8 mouse cellular contexts compared by ENCODE assay signal in genomic region chr11:62458780-62459179, GRCm38 (mm10). TPM values are rescaled to one million over a fixed set of nuclear protein-coding genes. Genes with fewer than 3 reads are reported as not detected.
DNase-seq lines count a peak whose midpoint lies in the region; ATAC-seq and TF ChIP-seq lines count a peak whose summit lies in the region.

No protein-coding gene starts in this region.

- H3K27me3 ChIP-seq in CH12.LX (replicated peaks), result no peaks in the 10 kb centered on the region
- no peaks in the 10 kb centered on the region for H3K27me3 ChIP-seq in forebrain, embryonic 13.5 days
- no peaks in the 10 kb centered on the region for H3K27me3 ChIP-seq in liver, embryonic 14.5 days (ENCODE audit: control insufficient read depth, insufficient read depth, low read length)

- H3K4me2 ChIP-seq in CH12.LX (ENCODE audit: insufficient read depth, low read depth, poor library complexity, severe bottlenecking), result peak overlapping the region; percentile 94
- H3K4me2 ChIP-seq in forebrain, embryonic 13.5 days, result peak overlapping the region; percentile 90
- peak overlapping the region; percentile 89 for H3K4me2 ChIP-seq in liver, embryonic 14.5 days (ENCODE audit: low read depth)

- WGBS in forebrain, embryonic 13.5 days, result under 1% methylated on average over 9 of the region's 9 CpGs
- WGBS in liver, embryonic 14.5 days (ENCODE audit: insufficient replicate concordance), result under 1% methylated on average over 9 of the region's 9 CpGs

- no peak for TF ChIP-seq POLR2A in CH12.LX (IDR thresholded peaks at IDR 0.05; ENCODE audit: low read depth, low read length)

- dilution Hi-C loops in CH12.LX (cut with MboI; ENCODE audit: extremely low pct_ligation_motif_present, extremely low pct_unique_long_range_greater_than_20kb, low sequenced_read_pairs), result no loop called here

- intact Hi-C loops in gastrocnemius, adult 2 months (cut with DNase I), result loop anchor here (5.0 kb wide), 1 partner anchor 34 kb away; no protein-coding TSS in a partner anchor

- peak overlapping the region; percentile 96 for H3K9ac ChIP-seq in CH12.LX (ENCODE audit: insufficient read depth, low read depth)
- peak overlapping the region; percentile 98 for H3K9ac ChIP-seq in forebrain, embryonic 13.5 days
- peak overlapping the region; percentile 98 for H3K9ac ChIP-seq in liver, embryonic 14.5 days (replicated peaks)

- no peak for TF ChIP-seq CTCF in gastrocnemius, adult 2 months (IDR thresholded peaks at IDR 0.05)
- TF ChIP-seq CTCF in CH12.LX (conservative IDR thresholded peaks at IDR 0.05 in 1 of 2, IDR thresholded peaks at IDR 0.05 in 1 of 2; ENCODE audit: low read depth in 2 of 2, low read length in 2 of 2), result no peak
- no peak for TF ChIP-seq CTCF in liver, embryonic 14.5 days (IDR thresholded peaks at IDR 0.05; ENCODE audit: low read depth)

- no peaks in the 10 kb centered on the region for H3K9me3 ChIP-seq in CH12.LX (replicated peaks; ENCODE audit: low read length)
- H3K9me3 ChIP-seq in forebrain, embryonic 13.5 days (replicated peaks), result no peaks in the 10 kb centered on the region
- H3K9me3 ChIP-seq in liver, embryonic 14.5 days (ENCODE audit: control insufficient read depth, low read length), result no peaks in the 10 kb centered on the region

- DNase-seq in gastrocnemius, adult 2 months, result no peak
- no peak for DNase-seq in gastrocnemius, postnatal 25 days
- DNase-seq in CH12.LX (ENCODE audit: extremely low read depth), result no peak
- DNase-seq in liver, embryonic 14.5 days (ENCODE audit: low read depth in 3 of 3, low spot score in 3 of 3), result peak in 1 of 3 experiments; percentile 42
- no peak for DNase-seq in spleen, postnatal 14 days (ENCODE audit: low spot score in 2 of 2)
- DNase-seq in ovary, adult 18-20 months (ENCODE audit: low spot score), result no peak
- no peak for DNase-seq in thymus, postnatal 25 days

- peaks cover 40% of the 10 kb centered on the region for H3K79me2 ChIP-seq in CH12.LX (replicated peaks; ENCODE audit: control insufficient read depth, extremely low read depth, insufficient read depth, poor library complexity, severe bottlenecking)

- in situ Hi-C loops in CH12.LX (cut with MboI; ENCODE audit: low pct_ligation_motif_present, low pct_unique_long_range_greater_than_20kb, low sequenced_read_pairs), result no loop called here

- no peak for ATAC-seq in forebrain, embryonic 13.5 days
- ATAC-seq in liver, embryonic 14.5 days (ENCODE audit: insufficient read depth), result no peak

- H3K4me1 ChIP-seq in CH12.LX (ENCODE audit: control insufficient read depth in 1 of 2, insufficient read depth in 2 of 2), result peaks cover 0 to 26% of the 10 kb centered on the region in 2 experiments; a peak in 3 of 4 replicates
- H3K4me1 ChIP-seq in forebrain, embryonic 13.5 days, result peaks cover 27% of the 10 kb centered on the region
- peaks cover 7 to 10% of the 10 kb centered on the region in 2 experiments for H3K4me1 ChIP-seq in liver, embryonic 14.5 days (replicated peaks; ENCODE audit: control insufficient read depth in 2 of 2, insufficient read depth in 2 of 2, low read length in 1 of 2)

- peak overlapping the region; percentile 84 for H3K4me3 ChIP-seq in gastrocnemius, adult 2 months
- peak overlapping the region; percentile 75 to 98 (median 82) for H3K4me3 ChIP-seq in CH12.LX (replicated peaks in 1 of 3; ENCODE audit: low read depth in 2 of 3, low read length in 2 of 3, poor library complexity in 1 of 3)
- peak overlapping the region; percentile 93 for H3K4me3 ChIP-seq in forebrain, embryonic 13.5 days
- peak overlapping the region; percentile 70 to 85 for H3K4me3 ChIP-seq in liver, embryonic 14.5 days (ENCODE audit: insufficient read depth in 1 of 2, low read depth in 2 of 2, low read length in 2 of 2)

- peak; percentile 15; the same call in 1 of the 2 replicates for TF ChIP-seq EP300 in CH12.LX (IDR thresholded peaks at IDR 0.05; ENCODE audit: low read length)
- TF ChIP-seq EP300 in liver, embryonic 14.5 days (IDR thresholded peaks at IDR 0.05; ENCODE audit: low read depth), result no peak; the same call in 1 of the 2 replicates

- H3K36me3 ChIP-seq in CH12.LX (replicated peaks in 1 of 2; ENCODE audit: control insufficient read depth in 1 of 2, insufficient read depth in 1 of 2, low read length in 1 of 2), result peaks cover 0 to 11% of the 10 kb centered on the region in 2 experiments
- no peaks in the 10 kb centered on the region for H3K36me3 ChIP-seq in forebrain, embryonic 13.5 days (ENCODE audit: poor library complexity, severe bottlenecking)
- H3K36me3 ChIP-seq in liver, embryonic 14.5 days (replicated peaks; ENCODE audit: control insufficient read depth, insufficient read depth, low read depth), result no peaks in the 10 kb centered on the region

- TF ChIP-seq RAD21 in CH12.LX (IDR thresholded peaks at IDR 0.05; ENCODE audit: low read depth, low read length), result no peak

- peak overlapping the region; percentile 99 for H3K27ac ChIP-seq in gastrocnemius, adult 2 months
- peak overlapping the region; percentile 90; the same call in 1 of the 2 replicates for H3K27ac ChIP-seq in CH12.LX (ENCODE audit: insufficient read depth, low read depth)
- H3K27ac ChIP-seq in forebrain, embryonic 13.5 days, result peak overlapping the region; percentile 98
- H3K27ac ChIP-seq in liver, embryonic 14.5 days, result peak overlapping the region; percentile 89

TF ChIP-seq in CH12.LX, 34 proteins besides CTCF, POLR2A, EP300 and RAD21:
- TF ChIP-seq ZC3H11A (IDR thresholded peaks at IDR 0.05; ENCODE audit: low read depth, low read length) (no peak), USF2 (conservative IDR thresholded peaks at IDR 0.05; ENCODE audit: low read depth, low read length) (no peak), GABPA (IDR thresholded peaks at IDR 0.05; ENCODE audit: insufficient replicate concordance, low read depth, low read length) (no peak), SIN3A (IDR thresholded peaks at IDR 0.05; ENCODE audit: low read length) (peak; percentile 0; the same call in 1 of the 2 replicates), MAFK (IDR thresholded peaks at IDR 0.05; ENCODE audit: insufficient replicate concordance, low read length) (no peak; the same call in 1 of the 2 replicates), JUN (IDR thresholded peaks at IDR 0.05; ENCODE audit: insufficient read depth, low read depth, low read length) (no peak), CHD1 (IDR thresholded peaks at IDR 0.05; ENCODE audit: low read depth, low read length) (0 out of 2 replicates have a peak, but pooled peaks have one; percentile 10), MEF2A (IDR thresholded peaks at IDR 0.05; ENCODE audit: borderline replicate concordance, low read depth, low read length) (0 out of 2 replicates have a peak, but pooled peaks have one; percentile 5)
TF ChIP-seq in CH12.LX: peak in this region for 3.

RNA-seq across cellular contexts. Expression of gene Ncor1, which starts 0.4 kb away (rescaled TPM):
- total RNA-seq in gastrocnemius, adult 2 months (2021), result 100 to 1,000 TPM; 133 to 139 TPM
- total RNA-seq in gastrocnemius, postnatal 25 days (2021), result 100 to 1,000 TPM; 114 to 115 TPM
- total RNA-seq in CH12.LX (2012; rRNA removed), result 83.8 and 93.7 TPM in 2 replicates
- total RNA-seq in CH12.LX (2014; rRNA removed), result 69.3 and 76.3 TPM in 2 replicates
- 171 and 232 TPM in 2 replicates for polyA plus RNA-seq in CH12.LX (2012; ENCODE audit: insufficient read length, low read depth)
- 120 and 170 TPM in 2 replicates for polyA plus RNA-seq in forebrain, embryonic 13.5 days (2015; fragmentation: Nextera tagmentation; extraction: Ambion mirVana)
- polyA plus RNA-seq in liver, embryonic 14.5 days (2012; rRNA removed), result 35.4 and 37.1 TPM in 2 replicates
- polyA plus RNA-seq in liver, embryonic 14.5 days (2014; fragmentation: Nextera tagmentation; extraction: Ambion mirVana), result 54.3 and 65.3 TPM in 2 replicates

RNA-seq across cellular contexts. Expression of gene Pigl, which starts 0.5 kb away (rescaled TPM):
- 1 to 10 TPM; 2.2 to 2.6 TPM for total RNA-seq in gastrocnemius, adult 2 months (2021)
- total RNA-seq in gastrocnemius, postnatal 25 days (2021), result 1 to 10 TPM; 1.4 to 1.8 TPM
- total RNA-seq in CH12.LX (2012; rRNA removed), result 5.2 and 5.6 TPM in 2 replicates
- total RNA-seq in CH12.LX (2014; rRNA removed), result 3.0 and 4.4 TPM in 2 replicates
- 7.6 and 9.1 TPM in 2 replicates for polyA plus RNA-seq in CH12.LX (2012; ENCODE audit: insufficient read length, low read depth)
- polyA plus RNA-seq in forebrain, embryonic 13.5 days (2015; fragmentation: Nextera tagmentation; extraction: Ambion mirVana), result 6.2 and 7.6 TPM in 2 replicates
- polyA plus RNA-seq in liver, embryonic 14.5 days (2012; rRNA removed), result 3.5 and 3.9 TPM in 2 replicates
- 4.1 and 4.3 TPM in 2 replicates for polyA plus RNA-seq in liver, embryonic 14.5 days (2014; fragmentation: Nextera tagmentation; extraction: Ambion mirVana)
